Mouse (Mus musculus) bone marrow, adult 2 months (tissue): Measurements from ENCODE around the gene Dnajb13.

Source experiments
- CTCF ChIP-seq: fragments of 200-500 bp; IDR thresholded peaks from 2 replicates; pipeline ENCODE4 v1.5.1; 2011; ENCODE audit warnings: low read length, control low read depth; ENCODE audit not compliant: control insufficient read depth, insufficient read depth
- POLR2A ChIP-seq: fragments of 200-500 bp; IDR thresholded peaks from 2 replicates; pipeline ENCODE4 v1.6.1; 2011; ENCODE audit warnings: low read depth, mild to moderate bottlenecking, control low read depth, low read length, borderline replicate concordance; ENCODE audit not compliant: control insufficient read depth

DNA sequence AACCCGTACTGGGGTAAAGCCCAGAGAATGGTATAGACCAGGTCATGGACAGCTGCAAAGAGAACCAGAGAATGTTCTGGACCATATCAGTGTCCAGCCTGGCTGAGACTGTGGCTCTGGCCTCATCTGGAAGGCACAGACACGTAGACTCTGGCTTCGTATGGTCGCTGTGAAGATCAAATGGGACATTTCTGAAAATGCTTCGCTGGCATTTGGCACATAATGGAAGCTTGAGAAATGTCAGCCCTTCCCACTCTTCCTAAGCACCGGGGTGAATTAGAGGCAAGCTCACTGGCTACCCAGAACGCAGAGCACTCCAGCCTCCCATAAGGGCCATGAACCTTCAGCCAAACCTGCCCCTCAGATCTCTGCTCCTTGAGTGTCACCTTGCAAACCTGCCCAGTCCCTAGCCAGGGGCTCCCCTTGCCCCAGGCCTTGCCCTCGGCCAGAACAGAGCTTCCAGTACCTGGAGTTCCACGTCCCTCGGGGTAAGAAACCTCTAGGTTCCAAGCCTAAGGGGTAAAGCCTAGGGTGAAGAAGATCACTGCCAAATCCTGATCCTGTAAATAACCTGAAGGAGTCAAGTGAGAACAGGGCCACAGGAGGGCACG is 43.9 kb downstream of the Dnajb13 start:
- no peak for TF ChIP-seq POLR2A
- no peak for TF ChIP-seq CTCF
